Mouse (Mus musculus): ENCODE measurements around the gene Krt75. TPM values are rescaled to one million over a fixed set of nuclear protein-coding genes. Genes with fewer than 3 reads are reported as not detected.
"Not testable (repeated sequence)": the region's sequence is repeated elsewhere in the genome, so short reads cannot be mapped to it uniquely, and the experiment has no call there.

The Krt75 gene
- total and polyA plus RNA-seq, 2 experiments from 2014 or later, result 0.09 to 0.10 TPM

DNA sequence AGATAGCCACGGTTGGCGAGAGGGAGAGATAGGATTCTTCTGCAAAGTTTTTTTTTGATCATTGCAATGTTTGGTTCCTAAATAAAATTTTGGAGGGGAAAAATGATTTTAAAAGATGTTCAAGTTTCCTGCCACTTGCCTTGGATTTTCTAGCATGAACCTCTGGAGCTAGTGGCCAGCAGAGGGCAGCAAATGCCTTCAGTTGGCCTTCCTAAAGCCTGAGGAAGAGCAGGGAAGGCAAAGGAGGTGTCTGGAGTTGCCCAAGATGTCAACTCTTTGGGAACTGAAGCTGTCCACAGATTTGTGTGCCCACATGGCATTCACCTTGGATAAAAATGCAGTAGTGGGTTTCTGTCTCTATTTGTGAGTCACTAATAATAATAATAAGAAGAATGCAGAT is 53.9 kb downstream of the Krt75 start:
- Histone ChIP-seq H3K4me1 (ENCODE audit: insufficient read depth, low read length) (no peaks in the 10 kb centered on the region), H3K9ac (replicated peaks; ENCODE audit: low read length) (no peak overlapping the region), H3K27me3 (ENCODE audit: insufficient read depth, low read length) (no peaks in the 10 kb centered on the region; the same call in 1 of the 2 replicates), H3K4me3 (ENCODE audit: low read length) (no peak overlapping the region), H3K4me2 (ENCODE audit: low read depth, low read length) (no peak overlapping the region), H3K36me3 (ENCODE audit: insufficient read depth, low read length) (no peaks in the 10 kb centered on the region), H3K27ac (no peak overlapping the region), H3K9me3 (ENCODE audit: low read length) (no peaks in the 10 kb centered on the region)
- WGBS, result 10% methylated on average over 2 of the region's 2 CpGs
- peak; percentile 92 for TF ChIP-seq CTCF (IDR thresholded peaks at IDR 0.05; ENCODE audit: low read depth)
- ATAC-seq, result no peak
- DNase-seq (ENCODE audit: low spot score), result peak; percentile 91

- WGBS, result 83% methylated on average over 2 of the region's 2 CpGs
- H3K27me3 ChIP-seq (ENCODE audit: insufficient read depth, low read length), result not testable (repeated sequence)
Observed at GRCm38 (mm10) chr15:101517161-101517560, 56.5 kb downstream of the Krt75 start, which contains the start of gene Gm49425. TSS of gene Gm49425 (minus strand) at chr15:101517261.

More at GRCm38 (mm10) chr15:101517161-101517560, 56.5 kb downstream of the Krt75 start, which contains the start of gene Gm49425:
- not testable (repeated sequence) for H3K4me2 ChIP-seq (ENCODE audit: low read depth, low read length); H3K36me3 ChIP-seq (ENCODE audit: insufficient read depth, low read length); ATAC-seq; H3K4me3 ChIP-seq (ENCODE audit: low read length); H3K9ac ChIP-seq (replicated peaks; ENCODE audit: low read length); H3K4me1 ChIP-seq (ENCODE audit: insufficient read depth, low read length); H3K9me3 ChIP-seq (ENCODE audit: low read length); H3K27ac ChIP-seq; DNase-seq (ENCODE audit: low spot score)

Small RNAs within 50 kb of the gene (microRNA-seq; reads per million reads assigned to microRNA genes)
- gene Gm44393, result 0 reads per million in 2 experiments
- gene Gm44460, result 0 reads per million in 2 experiments

Other genes starting within 250 kb of the Krt75 start
- 0.43 and 1.2 TPM in 2 replicates for gene Krt80, start 203.7 kb downstream of the Krt75 start, total RNA-seq (2014; rRNA removed)
- 0.30 and 0.33 TPM in 2 replicates for gene Krt80, start 203.7 kb downstream of the Krt75 start, polyA plus RNA-seq (2015; fragmentation: Nextera tagmentation; extraction: Ambion mirVana)
- 0.40 and 0.73 TPM in 2 replicates for gene Krt7, start 162.9 kb downstream of the Krt75 start, total RNA-seq (2014; rRNA removed)
- 0.84 and 0.95 TPM in 2 replicates for gene Krt7, start 162.9 kb downstream of the Krt75 start, polyA plus RNA-seq (2015; fragmentation: Nextera tagmentation; extraction: Ambion mirVana)
- gene Krt87, start 135.1 kb downstream of the Krt75 start, total RNA-seq (2014; rRNA removed), result 0.75 and 1.5 TPM in 2 replicates
- 0.69 and 0.96 TPM in 2 replicates for gene Krt87, start 135.1 kb downstream of the Krt75 start, polyA plus RNA-seq (2015; fragmentation: Nextera tagmentation; extraction: Ambion mirVana)
- not detected in 2 replicates for gene Krt88, start 126.2 kb downstream of the Krt75 start, total RNA-seq (2014; rRNA removed)
- 0.16 TPM in 1 of 2 replicates, not detected in the other for gene Krt88, start 126.2 kb downstream of the Krt75 start, polyA plus RNA-seq (2015; fragmentation: Nextera tagmentation; extraction: Ambion mirVana)
- gene Krt81, start 110.2 kb downstream of the Krt75 start, total RNA-seq (2014; rRNA removed), result not detected in 2 replicates
- gene Krt81, start 110.2 kb downstream of the Krt75 start, polyA plus RNA-seq (2015; fragmentation: Nextera tagmentation; extraction: Ambion mirVana), result 0.09 TPM in 1 of 2 replicates, not detected in the other
- 0.05 TPM in 1 of 2 replicates, not detected in the other for gene Krt86, start 100.4 kb downstream of the Krt75 start, total RNA-seq (2014; rRNA removed)
- 0.26 and 0.34 TPM in 2 replicates for gene Krt86, start 100.4 kb downstream of the Krt75 start, polyA plus RNA-seq (2015; fragmentation: Nextera tagmentation; extraction: Ambion mirVana)
- not detected in 2 replicates for gene Krt83, start 82.4 kb downstream of the Krt75 start, total RNA-seq (2014; rRNA removed)
- not detected in 2 replicates for gene Krt83, start 82.4 kb downstream of the Krt75 start, polyA plus RNA-seq (2015; fragmentation: Nextera tagmentation; extraction: Ambion mirVana)
- not detected in 2 replicates for gene Gm49425, start 56.6 kb downstream of the Krt75 start, total RNA-seq (2014; rRNA removed)
- gene Gm49425, start 56.6 kb downstream of the Krt75 start, polyA plus RNA-seq (2015; fragmentation: Nextera tagmentation; extraction: Ambion mirVana), result not detected in 2 replicates
- gene Krt84, start 41.1 kb downstream of the Krt75 start, total RNA-seq (2014; rRNA removed), result not detected in 2 replicates
- not detected in 2 replicates for gene Krt84, start 41.1 kb downstream of the Krt75 start, polyA plus RNA-seq (2015; fragmentation: Nextera tagmentation; extraction: Ambion mirVana)
- not detected in 2 replicates for gene Krt82, start 23.2 kb downstream of the Krt75 start, total RNA-seq (2014; rRNA removed)
- not detected in 2 replicates for gene Krt82, start 23.2 kb downstream of the Krt75 start, polyA plus RNA-seq (2015; fragmentation: Nextera tagmentation; extraction: Ambion mirVana)
- 0.11 TPM in 1 of 2 replicates, not detected in the other for gene Krt90, start 11.0 kb downstream of the Krt75 start, total RNA-seq (2014; rRNA removed)
- gene Krt90, start 11.0 kb downstream of the Krt75 start, polyA plus RNA-seq (2015; fragmentation: Nextera tagmentation; extraction: Ambion mirVana), result 0.11 and 0.26 TPM in 2 replicates
- gene Gm5414, start 54.3 kb upstream of the Krt75 start, total RNA-seq (2014; rRNA removed), result not detected in 2 replicates
- not detected in 2 replicates for gene Gm5414, start 54.3 kb upstream of the Krt75 start, polyA plus RNA-seq (2015; fragmentation: Nextera tagmentation; extraction: Ambion mirVana)
- not detected in 2 replicates for gene Gm5478, start 73.5 kb upstream of the Krt75 start, total RNA-seq (2014; rRNA removed)
- not detected in 2 replicates for gene Gm5478, start 73.5 kb upstream of the Krt75 start, polyA plus RNA-seq (2015; fragmentation: Nextera tagmentation; extraction: Ambion mirVana)
- not detected in 2 replicates for gene Krt6b, start 106.4 kb upstream of the Krt75 start, total RNA-seq (2014; rRNA removed)
- not detected in 2 replicates for gene Krt6b, start 106.4 kb upstream of the Krt75 start, polyA plus RNA-seq (2015; fragmentation: Nextera tagmentation; extraction: Ambion mirVana)
- gene Krt6a, start 120.4 kb upstream of the Krt75 start, total RNA-seq (2014; rRNA removed), result not detected in 2 replicates
- gene Krt6a, start 120.4 kb upstream of the Krt75 start, polyA plus RNA-seq (2015; fragmentation: Nextera tagmentation; extraction: Ambion mirVana), result 0.13 TPM in 1 of 2 replicates, not detected in the other
- gene Krt5, start 139.0 kb upstream of the Krt75 start, total RNA-seq (2014; rRNA removed), result not detected in 2 replicates
- 0.15 TPM in 1 of 2 replicates, not detected in the other for gene Krt5, start 139.0 kb upstream of the Krt75 start, polyA plus RNA-seq (2015; fragmentation: Nextera tagmentation; extraction: Ambion mirVana)
- gene Krt71, start 169.2 kb upstream of the Krt75 start, total RNA-seq (2014; rRNA removed), result 2.1 and 2.2 TPM in 2 replicates
- gene Krt71, start 169.2 kb upstream of the Krt75 start, polyA plus RNA-seq (2015; fragmentation: Nextera tagmentation; extraction: Ambion mirVana), result 1.2 and 1.9 TPM in 2 replicates
- 1.9 TPM in 1 of 2 replicates, not detected in the other for gene Krt72, start 212.6 kb upstream of the Krt75 start, total RNA-seq (2014; rRNA removed)
- 0.44 TPM in 1 of 2 replicates, not detected in the other for gene Krt72, start 212.6 kb upstream of the Krt75 start, polyA plus RNA-seq (2015; fragmentation: Nextera tagmentation; extraction: Ambion mirVana)
- 1.5 and 1.7 TPM in 2 replicates for gene Krt73, start 228.4 kb upstream of the Krt75 start, total RNA-seq (2014; rRNA removed)
- gene Krt73, start 228.4 kb upstream of the Krt75 start, polyA plus RNA-seq (2015; fragmentation: Nextera tagmentation; extraction: Ambion mirVana), result 2.4 and 2.5 TPM in 2 replicates
- gene Krt2, start 244.3 kb upstream of the Krt75 start, total RNA-seq (2014; rRNA removed), result 0.37 TPM in 1 of 2 replicates, not detected in the other
- gene Krt2, start 244.3 kb upstream of the Krt75 start, polyA plus RNA-seq (2015; fragmentation: Nextera tagmentation; extraction: Ambion mirVana), result 0.21 and 0.37 TPM in 2 replicates

Data from hindbrain, postnatal 0 days (tissue).